Mouse (Mus musculus) heart, adult 11 months (tissue): ENCODE data around the gene Gab1.

ENCODE experiments used
- DNase-seq: peaks from one replicate; pipeline ENCODE4 v3.0.0; 2022

Gene Gab1

DNA sequence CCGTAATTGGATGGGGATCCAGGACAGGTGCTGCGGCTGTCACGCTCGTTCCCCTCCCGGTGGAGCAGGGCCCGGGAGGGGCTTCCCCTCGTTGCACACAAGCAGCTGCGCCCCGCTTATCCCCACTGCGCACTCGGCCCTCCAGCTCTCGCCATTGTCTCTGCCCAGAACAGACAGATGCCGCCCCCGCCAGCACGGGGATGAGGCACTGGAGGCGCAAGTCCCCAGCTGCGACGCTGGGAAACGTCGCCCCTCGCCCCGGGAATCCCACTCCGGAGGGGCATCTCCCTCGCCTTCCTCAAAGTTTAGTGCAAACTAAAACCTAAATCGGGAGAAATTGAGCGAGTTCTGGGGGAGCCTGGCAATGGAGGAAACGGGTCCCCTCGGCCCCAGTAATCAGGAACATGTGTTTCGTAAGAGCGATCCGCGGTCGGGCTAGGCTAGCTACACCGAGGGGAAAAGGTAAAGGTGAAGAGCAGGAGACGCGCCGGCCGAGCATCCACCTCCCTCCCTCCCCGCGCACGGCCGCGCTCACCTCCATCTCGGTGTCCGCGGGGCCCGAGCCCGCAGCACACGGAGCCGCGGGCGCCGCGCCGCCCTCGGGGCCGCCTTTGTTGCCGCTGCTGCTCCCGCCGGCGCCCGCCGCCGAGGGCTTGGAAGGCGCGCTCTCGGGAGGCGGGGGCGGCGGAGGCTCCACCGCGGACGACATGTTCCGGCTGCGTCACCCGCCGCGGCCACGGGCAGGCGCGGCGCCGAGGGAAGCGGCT is 141.7 kb downstream of the Gab1 start:
- DNase-seq, result peak; percentile 95

DNA sequence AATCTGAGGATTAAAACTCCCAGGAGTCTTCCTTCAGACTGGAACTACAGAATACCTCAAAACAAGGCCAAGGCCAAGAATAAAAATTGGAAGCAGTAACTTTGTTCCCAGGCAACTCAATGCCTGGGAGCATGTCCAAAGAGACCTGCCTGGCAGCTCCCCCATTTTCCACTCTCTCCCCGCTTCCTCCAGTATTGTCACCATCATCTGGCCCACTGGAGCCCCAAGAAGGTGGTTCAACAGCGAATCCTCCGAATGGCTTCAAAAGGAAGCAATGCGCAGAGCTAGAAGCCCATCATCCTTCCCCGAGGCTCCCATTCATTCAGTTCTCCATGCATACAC is 142.3 kb downstream of the Gab1 start:
- peak; percentile 95 for DNase-seq

DNA sequence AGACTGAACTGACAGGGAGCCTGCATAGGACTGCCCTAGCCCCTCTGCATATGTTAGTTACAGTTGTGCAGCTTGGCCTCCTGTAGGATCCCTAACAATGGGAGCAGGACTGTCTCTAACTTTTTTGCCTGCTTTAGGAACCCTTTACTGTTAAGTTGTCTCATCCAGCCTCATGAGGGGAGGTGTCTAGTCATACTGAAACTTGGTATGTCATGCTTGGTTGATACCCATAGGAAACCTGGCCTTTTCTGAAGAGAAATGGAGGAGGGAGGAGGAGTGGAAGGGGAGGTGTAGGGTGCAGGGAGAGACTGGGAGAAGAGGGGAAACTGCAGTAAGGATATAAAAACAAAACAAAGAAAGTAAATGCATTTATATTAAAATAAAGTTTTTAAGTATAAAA is 148.0 kb downstream of the Gab1 start:
- DNase-seq, result no peak

DNA sequence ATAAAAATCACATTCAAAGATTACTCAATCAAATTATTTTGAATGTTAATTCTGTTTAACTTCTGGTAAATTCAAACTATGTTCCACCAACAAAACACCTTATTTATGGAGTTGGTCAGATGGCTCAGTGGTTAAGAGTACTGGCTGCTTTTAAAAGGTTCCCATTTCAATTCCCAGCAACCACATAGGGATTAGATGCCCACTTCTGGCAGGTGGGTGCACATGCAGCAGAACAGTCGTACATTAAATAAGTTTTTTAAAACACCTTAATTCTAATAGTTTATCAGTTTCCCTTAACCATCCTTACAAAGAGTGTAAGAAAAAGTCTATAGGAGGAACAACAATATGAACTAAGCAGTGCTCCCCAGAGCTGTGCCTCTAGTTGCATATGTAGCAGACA is 165.9 kb downstream of the Gab1 start:
- DNase-seq, result no peak
